Mouse (Mus musculus) cerebral cortex, adult 2 months (tissue): Measurements from ENCODE around the gene Hoxb8.

Source experiments
- WGBS: fragments of 180-500 bp; shearing (Covaris S2); methylation state at CpG from one replicate; pipeline ENCODE4 v1.1.7; 2018; 5-methylcytosine and 5-hydroxymethylcytosine counted together

Hoxb8 gene

DNA sequence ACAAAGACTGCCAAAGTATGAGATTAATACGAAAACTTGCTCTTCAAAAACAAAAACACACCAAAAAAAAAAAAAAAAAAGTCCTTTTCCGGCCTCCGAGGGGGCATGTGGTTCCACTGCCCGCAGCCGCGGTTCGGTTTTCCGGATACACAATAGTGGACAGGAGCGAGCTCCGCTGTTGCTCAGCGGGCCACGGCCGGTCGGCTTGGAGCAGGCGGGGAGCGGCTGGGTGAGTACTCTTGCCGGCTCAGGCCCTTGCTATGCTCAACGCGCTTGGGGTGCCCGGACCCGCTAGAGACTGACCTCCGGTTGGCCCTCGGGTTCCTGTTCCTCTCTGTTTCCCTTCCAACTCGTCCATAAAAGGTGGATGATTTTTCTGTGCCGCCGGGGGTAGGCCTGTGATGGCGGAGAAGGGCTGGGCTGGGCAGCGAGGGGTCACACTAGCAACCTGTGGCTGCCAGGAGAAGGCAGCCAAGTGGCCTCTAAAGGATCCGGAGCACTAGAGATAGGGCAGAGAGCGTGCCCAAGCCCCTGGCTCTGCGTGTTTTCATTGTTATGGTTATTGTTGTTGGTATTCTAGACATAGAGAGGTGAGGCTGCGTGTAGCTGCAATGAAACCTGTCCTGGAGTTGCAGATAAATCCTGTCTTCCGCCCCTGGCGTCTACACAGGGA is 33.1 kb downstream of the Hoxb8 start:
- WGBS: 3% methylated on average over 34 of the region's 34 CpGs

DNA sequence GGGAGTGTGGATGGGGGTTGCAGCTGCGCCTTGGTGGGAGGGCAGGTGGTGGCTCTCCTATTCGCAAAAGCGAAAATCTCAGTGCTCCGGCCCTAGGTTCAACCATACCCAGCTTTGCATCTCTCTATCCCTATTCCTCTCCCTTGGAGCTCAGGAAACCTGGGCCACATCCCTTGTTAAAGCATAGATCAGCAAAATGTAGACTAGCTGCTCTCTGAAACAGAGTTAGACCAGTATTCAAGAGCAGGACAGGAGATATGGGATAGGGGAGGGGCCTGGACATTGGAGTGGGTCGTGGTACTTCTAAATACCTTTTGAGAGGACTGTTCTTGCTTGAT is 33.6 kb downstream of the Hoxb8 start:
- 6% methylated on average over 5 of the region's 5 CpGs for WGBS

DNA sequence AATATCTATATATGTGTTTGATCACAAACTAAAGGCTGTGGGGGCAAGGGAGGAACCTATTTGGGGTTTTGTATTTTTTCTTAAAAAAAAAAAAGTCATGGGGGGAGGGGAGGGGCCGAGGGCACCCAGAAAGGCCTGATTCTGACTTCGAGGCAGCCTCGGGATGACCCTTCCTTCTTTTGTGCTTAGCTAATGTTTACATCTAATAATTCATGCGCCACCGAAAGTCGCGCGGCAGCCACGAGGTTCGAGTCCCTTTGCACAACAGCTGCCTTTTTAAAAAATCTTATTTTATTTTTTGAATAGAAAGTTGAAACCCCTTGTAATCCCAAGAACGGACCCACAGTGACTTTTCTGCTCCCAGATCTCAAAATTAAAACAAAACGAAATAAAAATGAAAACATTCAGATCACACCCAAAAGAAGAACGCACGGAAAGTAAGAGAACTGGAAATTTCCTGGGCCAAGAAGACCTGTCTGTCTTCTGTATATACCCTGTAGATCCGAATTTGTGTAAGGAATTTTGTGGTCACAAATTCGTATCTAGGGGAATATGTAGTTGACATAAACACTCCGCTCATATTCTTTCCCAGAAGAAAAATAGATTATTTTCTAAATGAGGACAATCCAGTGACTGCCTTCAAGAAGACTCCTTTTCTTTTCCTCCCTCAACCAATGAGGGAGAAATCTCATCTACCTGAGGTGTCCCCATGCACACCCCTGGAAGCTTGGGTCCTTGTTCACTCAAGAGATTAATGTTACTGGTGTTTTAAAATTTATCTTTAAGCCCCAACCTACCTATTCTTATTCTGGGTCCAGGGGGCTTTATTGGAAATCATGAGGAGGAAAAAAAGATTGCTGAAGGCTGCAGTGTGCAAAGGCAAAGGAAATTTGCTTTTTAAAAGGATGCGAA is 35.2 kb downstream of the Hoxb8 start:
- 11% methylated on average over 18 of the region's 18 CpGs for WGBS

DNA sequence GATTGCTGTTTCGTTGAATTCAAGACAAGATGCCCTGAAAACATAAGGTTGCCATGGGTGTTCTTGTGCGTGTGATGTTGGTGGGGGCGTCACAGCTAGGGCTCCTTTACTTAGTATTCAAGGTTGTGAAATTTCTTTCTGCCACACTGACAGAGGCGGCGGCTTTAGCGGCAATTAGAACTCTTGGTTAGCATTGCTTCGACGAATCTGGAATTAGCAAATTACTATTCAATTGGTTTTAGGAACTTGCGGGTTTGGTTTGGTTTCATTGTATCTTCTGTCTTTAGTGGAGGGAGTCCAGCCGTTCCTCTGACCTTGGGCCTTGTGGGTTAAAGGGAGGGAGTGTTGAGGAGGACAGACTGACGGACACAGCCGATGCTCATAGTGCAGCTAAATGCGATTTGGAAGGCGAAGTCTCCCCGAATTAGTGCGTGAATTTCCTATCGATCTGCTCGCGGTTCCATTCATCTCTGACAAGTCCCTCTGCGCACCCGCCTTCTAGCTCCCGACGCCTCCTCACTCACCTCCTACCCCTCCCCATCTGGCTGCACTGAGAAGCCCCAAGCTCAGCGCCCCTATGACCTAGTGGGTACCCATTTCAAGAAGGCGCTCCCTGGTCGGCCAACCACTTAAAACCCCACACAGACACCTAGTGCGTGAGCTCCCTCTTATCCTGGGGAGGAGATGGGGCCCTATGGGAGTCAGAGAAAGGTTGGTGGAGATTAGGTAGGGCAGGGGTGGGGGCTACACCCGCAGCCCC is 36.1 kb downstream of the Hoxb8 start, which contains the start of gene Hoxb4:
Gene Hoxb4, plus strand, starts transcription at position 660 of the 760 bp plus-strand sequence.
- 5% methylated on average over 28 of the region's 28 CpGs for WGBS

DNA sequence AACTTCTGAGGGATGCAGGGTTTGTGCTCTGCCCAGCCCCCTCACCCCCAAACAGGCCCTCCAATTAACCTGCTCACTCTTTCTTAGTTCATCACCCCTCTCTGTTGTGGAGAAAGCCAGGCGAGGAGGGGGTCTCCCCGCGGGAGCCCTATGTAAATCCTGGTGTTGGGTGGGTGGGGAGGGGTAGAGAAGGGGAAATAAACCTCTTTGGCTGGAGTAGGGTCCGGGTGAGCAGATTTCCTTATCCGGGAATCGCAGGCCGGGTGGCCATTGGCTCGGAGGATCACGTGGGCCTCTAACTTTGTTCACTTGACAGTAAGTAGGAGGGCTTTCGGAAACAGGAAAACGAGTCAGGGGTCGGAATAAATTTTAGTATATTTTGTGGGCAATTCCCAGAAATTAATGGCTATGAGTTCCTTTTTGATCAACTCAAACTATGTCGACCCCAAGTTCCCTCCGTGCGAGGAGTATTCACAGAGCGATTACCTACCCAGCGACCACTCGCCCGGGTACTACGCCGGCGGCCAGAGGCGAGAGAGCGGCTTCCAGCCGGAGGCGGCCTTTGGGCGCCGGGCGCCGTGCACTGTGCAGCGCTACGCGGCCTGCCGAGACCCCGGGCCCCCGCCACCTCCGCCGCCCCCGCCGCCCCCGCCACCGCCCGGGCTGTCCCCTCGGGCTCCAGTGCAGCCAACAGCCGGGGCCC is 36.8 kb downstream of the Hoxb8 start:
- under 1% methylated on average over 41 of the region's 45 CpGs for WGBS

DNA sequence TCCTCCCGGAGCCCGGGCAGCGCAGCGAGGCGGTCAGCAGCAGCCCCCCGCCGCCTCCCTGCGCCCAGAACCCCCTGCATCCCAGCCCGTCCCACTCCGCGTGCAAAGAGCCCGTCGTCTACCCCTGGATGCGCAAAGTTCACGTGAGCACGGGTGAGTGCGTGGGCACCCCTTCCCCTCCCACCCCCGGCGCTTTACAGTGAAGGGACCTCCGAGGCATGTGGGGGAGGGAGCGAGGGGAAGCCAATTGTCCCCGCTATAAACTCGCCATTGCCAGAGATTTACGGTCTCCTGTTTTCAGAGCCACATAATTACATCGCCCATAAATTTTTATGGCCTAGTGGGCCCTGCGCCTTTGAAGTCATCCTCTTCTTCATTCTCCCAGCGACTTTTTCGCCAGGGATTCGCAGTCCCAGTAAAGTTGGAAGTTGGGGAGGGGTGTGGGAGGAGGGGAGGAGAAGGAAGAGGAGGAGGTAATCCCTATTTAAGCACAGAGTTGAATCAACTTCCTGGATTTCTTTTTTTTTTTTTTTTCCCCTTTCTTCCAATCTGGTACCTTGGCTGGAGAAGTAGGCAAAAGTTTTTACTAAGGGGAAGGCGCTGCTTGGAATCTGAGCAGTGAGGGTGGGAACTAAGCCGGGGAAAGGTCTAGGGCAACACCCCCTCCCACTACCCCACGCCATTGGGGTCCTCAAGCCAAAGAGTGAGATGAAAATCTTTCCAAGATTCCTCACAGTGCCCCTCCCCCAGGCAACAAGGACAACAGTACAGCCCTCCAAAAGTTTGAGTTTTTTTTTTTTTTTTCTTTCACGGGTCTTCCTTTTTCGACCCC is 37.6 kb downstream of the Hoxb8 start:
- 2% methylated on average over 34 of the region's 34 CpGs for WGBS

DNA sequence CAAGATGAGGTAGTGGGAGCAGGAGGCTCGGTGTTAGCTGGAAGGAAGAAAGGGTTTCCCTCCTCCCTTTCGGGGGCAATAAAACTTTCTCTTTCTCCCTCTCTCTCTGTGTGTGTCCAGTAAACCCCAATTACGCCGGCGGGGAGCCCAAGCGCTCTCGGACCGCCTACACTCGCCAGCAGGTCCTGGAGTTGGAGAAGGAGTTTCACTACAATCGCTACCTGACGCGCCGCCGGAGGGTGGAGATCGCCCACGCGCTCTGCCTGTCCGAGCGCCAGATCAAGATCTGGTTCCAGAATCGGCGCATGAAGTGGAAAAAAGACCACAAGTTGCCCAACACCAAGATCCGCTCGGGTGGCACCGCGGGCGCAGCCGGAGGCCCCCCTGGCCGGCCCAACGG is 38.2 kb downstream of the Hoxb8 start:
- WGBS: 2% methylated on average over 29 of the region's 29 CpGs

DNA sequence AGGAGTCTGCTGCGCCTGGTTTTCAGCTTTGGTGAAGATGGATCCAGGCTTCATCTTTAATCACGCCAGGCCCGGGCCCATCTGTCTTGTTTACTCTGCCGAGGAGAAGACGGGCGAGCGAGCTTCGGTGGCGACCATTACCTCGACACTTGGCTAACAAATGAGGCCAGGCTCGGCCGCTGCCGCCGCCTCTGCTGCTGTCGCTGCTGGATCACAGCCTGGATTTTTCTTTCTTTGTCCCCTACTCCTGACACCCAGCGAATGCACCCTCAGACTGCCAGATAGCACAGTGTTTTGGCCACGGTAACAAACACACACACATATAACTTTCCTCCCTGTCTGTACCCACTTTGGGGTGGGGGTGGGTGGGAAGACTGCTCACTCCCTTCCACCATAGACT is 39.0 kb downstream of the Hoxb8 start:
- 6% methylated on average over 17 of the region's 17 CpGs for WGBS

DNA sequence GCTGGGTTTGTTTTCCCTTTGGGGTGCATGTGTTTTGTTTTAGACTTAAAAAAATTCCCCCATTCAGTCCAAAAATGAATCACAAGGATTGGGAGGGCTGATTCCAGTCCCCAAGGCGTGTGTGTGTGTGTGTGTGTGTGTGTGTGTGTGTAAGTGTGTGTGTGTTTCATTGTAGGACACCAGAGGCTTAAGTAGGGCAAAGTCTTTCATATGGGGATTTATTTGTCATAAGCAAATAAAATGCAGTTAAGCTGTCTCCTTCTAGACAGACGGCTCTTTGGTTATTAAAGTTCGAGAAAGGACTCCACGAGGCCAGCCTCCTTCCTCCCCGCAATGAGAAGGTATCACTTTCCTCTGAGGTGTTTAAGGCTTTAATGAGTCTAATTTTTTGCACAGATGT is 40.1 kb downstream of the Hoxb8 start:
- WGBS: 13% methylated on average over 5 of the region's 5 CpGs

DNA sequence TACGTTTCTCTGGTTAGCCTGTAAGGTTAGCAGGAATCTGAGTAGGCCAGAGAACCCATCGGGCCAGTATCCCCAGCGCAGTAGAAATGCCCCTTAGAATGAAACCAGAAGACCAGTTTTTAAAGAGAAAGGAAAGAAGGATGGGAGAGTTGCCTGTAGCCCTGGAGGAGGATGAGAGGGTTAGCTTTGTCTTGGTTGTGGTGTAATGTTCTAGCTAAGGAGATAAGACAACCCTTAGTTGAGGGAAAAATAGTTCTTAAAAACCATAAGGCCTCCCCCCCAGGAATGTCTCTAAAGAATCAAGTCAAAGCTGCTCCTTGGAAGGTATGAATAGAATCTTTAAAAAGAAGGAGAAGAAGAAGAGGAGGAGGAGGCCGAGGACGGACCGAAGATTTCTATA is 41.0 kb downstream of the Hoxb8 start:
- 10% methylated on average over 6 of the region's 6 CpGs for WGBS

DNA sequence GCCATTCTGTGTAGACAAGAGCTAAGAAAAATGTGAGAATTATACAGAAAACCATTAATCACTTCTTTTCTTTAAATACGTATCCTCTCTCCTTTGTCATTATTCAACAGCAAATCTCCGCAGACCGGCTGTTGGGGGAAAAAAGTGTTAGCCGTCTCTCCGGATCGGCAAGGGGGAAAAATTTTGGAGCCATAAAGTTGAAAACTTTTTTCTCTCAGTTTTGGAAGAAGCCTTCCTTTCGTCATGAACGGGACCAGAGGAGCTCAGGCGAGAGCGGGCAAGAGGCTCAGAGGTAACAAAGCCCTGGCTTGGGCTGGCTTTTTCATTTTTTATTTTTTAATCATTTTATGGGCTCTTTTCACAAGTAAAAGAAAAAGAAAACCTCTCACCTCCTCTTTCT is 41.4 kb downstream of the Hoxb8 start, which contains the start of gene Hoxb3:
Gene Hoxb3, plus strand, starts transcription at position 173 of the 400 bp plus-strand sequence.
- 10% methylated on average over 10 of the region's 10 CpGs for WGBS

DNA sequence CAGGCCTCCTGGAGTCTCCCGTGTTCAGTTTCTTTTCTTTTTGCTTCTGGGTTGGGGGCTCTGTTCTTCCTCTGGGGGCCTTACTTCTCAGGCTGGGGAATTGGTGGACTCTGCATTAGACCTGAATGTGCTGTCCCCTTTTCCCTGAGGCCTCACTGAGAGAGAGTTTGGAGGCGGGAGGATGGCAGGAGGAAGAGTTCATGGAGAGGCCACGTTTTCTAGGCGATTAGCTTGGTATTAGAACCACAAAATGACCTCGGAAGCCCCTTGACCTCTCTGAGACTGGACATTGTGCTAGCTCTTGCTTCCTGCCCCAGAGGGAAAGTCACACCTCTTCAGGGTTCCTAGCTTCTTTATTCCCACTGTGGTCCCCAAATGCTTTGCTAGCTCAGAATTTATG is 42.4 kb downstream of the Hoxb8 start:
- WGBS: 2% methylated on average over 5 of the region's 5 CpGs

DNA sequence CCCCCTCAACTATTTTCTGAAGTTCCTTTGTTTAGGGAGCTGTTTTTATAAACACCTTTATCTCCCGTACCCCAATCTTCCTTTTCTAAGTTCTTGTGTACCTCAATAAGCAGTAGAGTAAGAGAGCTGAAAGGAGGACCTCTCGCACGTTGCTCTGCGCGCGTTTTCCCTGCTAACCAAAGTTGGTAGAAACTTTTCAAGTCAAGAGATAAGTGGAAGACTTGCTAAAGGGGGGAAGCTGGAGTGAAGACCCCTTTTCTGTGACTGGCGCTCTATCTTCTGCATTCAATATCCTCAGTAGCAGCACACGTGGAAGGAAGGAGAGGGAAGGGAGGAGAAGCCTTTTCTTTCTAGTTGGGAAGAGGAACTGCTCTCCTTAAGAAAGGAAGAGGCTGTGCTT is 43.3 kb downstream of the Hoxb8 start:
- WGBS: 2% methylated on average over 8 of the region's 8 CpGs

DNA sequence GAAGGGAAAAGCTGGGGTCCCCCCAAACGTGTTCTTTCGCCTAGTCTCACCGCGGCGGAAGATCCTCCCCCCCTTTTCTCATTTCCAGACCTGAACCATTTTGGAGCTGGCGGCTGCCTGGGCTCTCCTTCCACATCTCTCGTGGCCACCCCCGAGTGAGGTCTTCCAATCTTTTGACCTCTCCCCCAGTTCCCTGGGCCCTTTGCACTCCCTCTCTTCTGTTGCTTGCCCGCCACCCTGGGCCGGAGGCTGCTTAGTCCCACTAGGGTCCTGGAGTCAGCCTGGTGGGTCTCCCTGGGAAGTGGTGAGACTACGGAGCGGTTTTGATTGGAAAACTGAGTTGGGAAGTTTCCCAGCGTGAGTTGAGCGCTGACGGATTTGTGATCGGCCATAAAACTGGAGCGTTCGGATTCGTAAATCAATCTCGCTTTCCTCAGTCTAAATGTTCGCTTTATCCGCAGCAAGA is 44.1 kb downstream of the Hoxb8 start:
- WGBS: 9% methylated on average over 22 of the region's 22 CpGs

DNA sequence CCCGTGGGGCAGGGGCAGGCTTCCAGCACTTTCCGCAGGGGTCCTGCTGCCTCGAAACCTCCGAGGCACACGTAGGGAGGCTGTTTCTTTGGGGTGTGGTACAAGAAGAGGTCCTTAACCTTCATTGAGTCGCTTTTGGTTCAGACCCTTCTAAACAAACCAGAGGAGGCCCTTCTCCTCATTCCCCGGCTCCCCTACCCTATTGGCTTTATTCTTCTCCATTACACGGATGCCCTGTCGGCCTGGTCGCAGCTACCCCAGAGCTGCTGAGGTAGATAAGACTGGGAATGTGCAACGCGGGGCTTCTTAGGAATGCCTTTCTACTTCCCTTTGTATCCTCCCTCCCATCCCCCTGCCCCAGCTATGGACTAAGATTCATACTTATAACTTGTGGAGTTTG is 45.0 kb downstream of the Hoxb8 start:
- 5% methylated on average over 12 of the region's 12 CpGs for WGBS

DNA sequence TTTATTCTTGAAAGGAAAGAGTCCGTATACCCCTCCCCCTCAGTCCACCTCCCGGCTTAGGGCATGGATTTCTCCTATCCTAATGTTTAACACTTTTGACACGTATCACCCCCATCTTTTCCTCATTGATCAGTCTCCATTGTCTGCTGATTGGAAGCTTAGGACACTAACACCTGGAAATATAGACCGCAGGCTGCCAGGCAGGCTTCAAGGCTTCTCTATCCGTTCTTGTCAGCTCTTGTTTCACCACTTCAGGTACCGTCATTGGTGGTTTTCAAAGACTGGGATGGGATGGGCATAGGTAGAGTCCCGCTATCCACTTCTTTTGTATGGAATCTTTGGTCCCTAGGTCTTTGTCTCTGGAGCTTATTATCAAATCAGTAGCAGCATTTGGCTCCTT is 45.4 kb downstream of the Hoxb8 start:
- WGBS: 4% methylated on average over 7 of the region's 7 CpGs

DNA sequence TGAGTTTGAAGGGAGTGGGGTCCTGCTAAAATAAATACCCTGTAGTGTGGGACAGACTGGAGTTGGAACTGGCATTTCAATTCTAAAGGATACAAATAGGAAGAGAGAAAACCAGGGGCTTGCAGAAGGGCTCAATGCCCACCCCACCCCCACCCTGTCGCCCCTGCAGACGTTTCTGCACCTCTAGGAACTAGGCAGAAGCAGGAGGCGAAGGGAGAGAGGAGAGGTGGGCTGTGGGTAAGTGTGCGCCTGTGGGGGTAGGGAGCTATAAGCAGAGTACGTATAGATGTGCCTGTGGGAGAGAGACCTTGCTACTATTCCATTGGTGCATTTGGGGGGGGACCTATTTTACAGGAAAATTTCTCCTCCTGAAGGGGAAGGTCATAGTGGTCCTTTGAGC is 46.0 kb downstream of the Hoxb8 start:
- WGBS: 6% methylated on average over 5 of the region's 5 CpGs

DNA sequence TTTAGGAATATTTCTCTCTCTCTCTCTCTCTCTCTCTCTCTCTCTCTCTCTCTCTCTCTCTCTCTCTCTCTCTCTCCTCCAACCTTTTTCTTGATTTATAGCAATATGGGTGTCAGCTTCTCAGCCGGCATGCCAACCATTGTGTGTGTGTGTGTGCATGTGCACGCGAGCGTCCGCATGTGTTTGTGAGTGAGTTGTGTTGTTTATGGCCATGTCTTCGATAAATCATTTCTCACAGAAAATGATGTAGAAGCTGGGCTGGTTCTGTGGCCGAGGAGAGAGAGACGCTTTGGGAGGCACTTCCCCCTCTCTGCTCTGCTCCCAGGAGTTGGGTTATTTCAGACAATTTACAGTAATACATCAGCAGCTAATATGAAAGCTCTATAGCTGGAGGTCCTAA is 46.9 kb downstream of the Hoxb8 start:
- WGBS: 15% methylated on average over 8 of the region's 8 CpGs

DNA sequence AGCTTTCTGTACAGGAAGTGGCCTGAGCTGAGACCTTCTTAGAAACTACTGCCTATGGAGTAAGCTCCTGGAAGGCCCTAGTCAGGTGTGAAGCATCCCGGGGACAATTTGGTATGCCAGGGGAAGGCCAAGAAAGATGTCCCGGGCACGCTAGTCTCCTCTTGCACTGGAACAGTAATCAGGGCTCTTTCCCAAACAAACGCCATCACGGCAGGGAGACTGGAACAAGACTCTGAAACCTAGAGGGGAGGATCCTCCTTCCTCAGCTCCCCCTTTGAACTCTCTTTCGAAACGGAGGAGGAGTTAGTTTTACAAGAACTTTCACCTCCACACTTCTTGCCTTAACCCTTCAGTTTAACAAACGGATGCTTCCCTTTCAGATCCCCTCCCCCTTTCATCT is 50.4 kb downstream of the Hoxb8 start:
- WGBS: 6% methylated on average over 8 of the region's 8 CpGs

DNA sequence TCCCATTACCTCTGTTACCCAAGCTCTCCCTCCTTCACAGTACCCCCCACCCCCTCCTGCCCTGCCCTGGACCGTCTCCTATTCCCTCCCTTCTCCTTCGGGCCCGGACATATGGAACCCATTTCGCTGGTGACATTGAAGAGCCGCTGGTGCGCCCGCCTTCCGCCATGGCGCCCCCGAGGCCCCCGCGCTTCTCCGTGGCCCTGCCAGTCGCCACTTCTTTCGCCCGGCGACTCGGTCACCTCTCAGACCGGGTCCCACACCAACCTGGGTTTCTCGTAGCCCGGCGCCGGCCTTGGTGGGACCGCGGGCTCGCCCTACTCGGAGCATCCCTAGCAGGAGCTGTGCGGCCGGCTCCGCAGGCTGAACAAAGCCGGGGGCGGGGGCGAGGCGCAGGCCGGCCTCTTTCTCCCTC is 50.9 kb downstream of the Hoxb8 start:
- 3% methylated on average over 35 of the region's 35 CpGs for WGBS
